Mouse (Mus musculus): ENCODE data around the gene Zgrf1. TPM values are rescaled to one million over a fixed set of nuclear protein-coding genes. Genes with fewer than 3 reads are reported as not detected.

Zgrf1 gene
- total RNA-seq, 2 experiments from 2014 or later, result 9.5 to 12.2 TPM

DNA sequence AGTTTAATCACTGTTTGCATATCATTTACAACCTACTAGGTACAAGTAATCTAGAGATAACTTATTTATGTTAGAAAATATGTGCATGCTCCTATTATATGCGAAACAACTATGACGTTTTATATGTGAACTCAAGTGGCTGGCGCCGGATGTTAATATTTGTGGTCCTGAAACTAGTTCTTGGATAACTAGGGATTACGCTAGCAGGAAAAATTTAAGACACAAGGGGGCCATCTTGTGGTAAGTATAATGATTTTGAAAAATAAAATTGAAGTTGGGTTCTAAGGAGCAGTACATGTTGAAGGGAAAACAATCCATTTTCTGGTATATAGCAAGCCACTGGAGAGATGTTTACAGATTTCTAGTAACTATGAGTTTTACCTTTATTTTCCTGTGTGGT, 1.4 kb downstream of the Zgrf1 start:
- no peak for ATAC-seq (ENCODE audit: poor library complexity, severe bottlenecking)

DNA sequence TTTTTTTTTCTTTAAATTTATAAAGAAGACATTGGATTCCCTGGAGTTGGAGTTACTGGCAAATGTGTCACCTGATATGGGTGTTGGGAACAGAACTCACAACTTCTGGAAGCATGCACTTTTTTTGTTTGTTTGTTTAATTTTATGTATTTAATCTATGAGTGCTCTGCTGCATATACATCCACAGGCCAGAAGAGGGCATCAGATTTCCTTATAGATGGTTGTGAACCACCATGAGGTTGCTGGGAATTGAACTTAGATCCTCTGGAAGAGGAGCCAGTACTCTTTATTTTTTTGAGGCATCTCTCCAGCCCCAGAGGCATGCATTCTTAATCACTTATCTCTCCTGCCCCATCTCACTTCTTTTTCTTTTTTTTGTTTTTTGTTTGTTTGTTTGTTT, 4.9 kb downstream of the Zgrf1 start:
- no peak for ATAC-seq (ENCODE audit: poor library complexity, severe bottlenecking)

DNA sequence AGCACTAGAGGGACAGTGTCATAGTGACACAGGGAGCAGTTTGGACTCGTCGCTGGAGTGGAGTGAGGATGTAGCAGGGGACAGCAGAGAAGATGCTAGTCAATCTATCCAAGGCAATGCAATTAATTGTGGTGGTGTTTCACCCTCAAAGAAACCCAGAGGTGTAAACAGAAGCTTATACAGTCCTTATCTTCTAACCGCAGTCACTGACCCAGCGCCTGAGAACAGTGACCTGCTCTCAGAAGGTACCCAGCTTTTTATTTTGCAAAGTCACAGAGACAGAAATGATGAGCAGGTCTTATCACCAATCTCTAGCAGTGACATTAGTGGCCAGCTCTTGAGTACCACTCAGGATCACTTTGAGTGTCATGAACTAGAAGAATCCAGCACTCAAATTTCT, 9.7 kb downstream of the Zgrf1 start:
- ATAC-seq (ENCODE audit: poor library complexity, severe bottlenecking), result no peak

DNA sequence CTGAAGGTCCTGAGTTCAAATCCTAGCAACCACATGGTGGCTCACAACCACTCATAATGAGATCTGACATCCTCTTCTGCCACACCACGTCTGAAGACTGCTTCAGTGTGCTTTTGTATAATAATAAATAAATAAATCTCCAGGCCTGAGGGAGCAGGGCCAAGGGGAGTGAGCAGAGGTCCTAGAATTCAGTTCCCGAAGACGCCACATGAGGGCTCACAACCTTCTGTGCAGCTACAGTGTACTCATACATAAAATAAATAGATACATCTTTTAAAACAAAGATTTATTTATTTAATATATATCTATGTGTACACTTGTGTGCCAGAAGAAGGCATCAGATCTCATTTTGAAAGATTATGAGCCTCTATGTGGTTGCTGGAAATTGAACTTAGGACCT, 11.8 kb downstream of the Zgrf1 start:
- ATAC-seq (ENCODE audit: poor library complexity, severe bottlenecking), result no peak

DNA sequence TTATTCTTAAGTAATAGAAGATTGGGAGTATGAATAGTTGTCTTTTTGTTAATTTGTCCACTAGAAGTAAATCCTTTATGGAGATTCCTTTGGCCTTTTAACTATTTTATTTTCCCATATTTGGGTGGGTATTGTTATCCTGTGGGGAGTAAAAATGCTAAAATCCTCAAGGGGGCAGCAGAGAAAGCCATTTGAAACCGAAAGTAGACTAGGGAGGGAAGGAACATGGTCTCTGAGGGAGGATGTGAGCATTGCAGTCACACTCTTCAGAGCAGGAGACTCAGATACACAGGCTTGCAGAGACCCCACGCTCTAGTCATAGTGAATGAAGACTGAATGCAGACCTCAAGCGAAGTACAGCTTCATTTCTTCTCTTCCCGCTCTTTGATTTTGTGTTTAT, 19.3 kb downstream of the Zgrf1 start:
- ATAC-seq (ENCODE audit: poor library complexity, severe bottlenecking), result peak; percentile 100

DNA sequence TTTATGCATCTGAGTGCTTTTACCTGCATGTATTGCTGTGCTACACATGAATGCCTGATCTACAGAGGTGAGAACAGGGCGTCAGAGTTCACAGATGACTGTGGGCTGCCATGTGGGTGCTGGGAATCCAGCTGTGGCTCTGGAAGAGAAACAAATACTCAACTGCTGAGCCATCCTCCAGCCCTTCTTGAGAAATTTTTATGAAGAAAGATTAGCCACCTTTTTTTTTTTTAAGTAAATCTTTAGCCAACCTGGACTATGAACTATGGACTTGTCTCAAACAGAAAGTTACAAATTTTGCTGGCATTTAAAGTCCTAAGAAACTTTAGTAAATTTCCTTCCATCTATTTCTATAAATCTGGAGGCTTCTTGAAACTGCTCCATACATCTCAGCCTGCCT, 43.8 kb downstream of the Zgrf1 start:
- ATAC-seq (ENCODE audit: poor library complexity, severe bottlenecking), result no peak

DNA sequence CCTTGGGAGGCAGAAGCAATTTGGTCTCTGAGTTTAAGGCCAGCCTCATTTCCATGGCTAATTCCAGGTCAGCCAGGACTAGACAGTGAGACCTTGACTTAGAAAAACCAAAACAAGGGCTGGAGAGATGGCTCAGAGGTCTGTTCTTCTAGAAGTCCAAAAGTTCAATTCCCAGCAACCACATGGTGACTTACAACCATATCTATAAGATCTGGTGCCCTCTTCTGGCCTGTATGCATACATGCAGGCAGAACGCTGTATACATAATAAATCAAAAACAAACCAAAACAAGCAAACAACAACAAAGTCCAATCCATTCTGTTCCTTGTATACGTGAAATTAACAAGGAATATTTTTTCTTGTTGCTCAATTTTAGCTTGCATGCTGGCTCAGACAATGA, 54.8 kb downstream of the Zgrf1 start:
- ATAC-seq (ENCODE audit: poor library complexity, severe bottlenecking), result peak; percentile 35; the same call in 1 of the 2 replicates

DNA sequence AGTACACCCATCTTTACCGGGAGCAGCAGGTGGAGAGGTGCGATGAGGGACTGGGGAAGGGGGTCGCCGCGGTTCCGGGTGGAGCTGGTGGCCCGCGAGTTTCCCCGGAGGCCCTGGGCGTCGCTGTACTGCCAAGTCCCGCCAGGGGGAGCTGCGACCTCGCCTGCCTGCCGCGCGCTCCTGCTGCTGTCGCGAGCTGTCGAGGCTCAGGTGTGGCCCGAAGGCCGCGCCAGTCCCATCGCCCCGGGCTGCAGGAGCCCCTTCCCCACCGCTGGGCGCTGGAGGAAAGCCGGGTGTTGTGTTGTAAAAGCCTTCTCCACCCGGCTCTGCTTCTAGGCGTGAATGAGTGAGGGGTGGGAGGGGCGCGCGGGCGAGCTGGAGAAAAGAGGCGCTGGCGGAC, 72.0 kb downstream of the Zgrf1 start:
- ATAC-seq (ENCODE audit: poor library complexity, severe bottlenecking), result peak; percentile 97

DNA sequence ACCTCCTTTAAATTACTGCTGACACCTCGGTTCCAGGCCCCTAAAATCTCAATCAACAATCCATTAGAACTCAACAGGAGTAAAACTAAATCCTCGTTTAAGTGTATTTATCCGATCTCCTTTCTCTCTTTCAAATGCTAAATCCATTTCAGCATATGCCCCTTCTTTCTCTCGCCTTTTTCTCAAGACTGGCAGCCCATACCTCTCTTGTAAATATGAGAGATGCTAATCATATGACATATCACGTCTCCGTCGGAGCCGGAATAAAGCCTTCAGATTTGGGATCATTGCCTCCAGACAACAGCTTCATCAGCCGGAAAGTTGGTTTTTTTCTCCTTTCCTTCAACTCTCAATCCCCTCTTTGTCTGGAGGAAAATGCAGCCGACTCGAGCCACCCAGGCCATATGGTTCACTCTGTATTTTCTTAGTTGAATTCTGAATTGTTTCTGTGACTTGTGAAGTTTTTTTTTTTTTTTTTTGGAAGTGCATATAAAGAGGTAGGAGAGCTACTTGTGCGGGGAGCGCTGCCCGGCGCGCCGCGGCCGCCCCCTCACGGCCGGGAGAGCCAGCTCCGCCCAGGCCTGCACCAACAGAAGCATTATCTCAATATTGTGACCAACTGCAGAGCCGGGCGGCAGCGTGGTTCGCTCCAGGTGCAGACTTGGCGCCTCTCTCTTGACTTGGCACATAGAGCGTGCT, 72.6 kb downstream of the Zgrf1 start:
- ATAC-seq (ENCODE audit: poor library complexity, severe bottlenecking), result peak; percentile 34; the same call in 1 of the 2 replicates

DNA sequence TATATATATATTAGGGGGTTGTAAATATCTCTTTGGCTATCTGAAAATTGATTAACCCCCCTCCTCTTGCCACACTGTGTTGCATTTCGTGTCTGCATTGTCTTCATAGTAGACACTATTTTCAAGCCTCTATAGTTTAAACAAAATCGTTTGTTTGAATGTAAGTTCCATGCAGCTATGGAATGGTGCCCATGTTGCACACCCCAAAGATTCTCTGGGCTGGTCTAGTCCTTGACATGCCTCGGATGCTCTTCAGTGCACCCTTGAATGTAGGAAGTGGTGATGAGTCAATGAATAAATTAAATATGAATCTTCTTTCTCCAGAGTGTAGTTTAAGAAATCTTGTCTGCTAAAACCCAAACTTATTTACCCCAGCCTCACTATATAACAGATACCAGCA, 73.2 kb downstream of the Zgrf1 start:
- no peak for ATAC-seq (ENCODE audit: poor library complexity, severe bottlenecking)

DNA sequence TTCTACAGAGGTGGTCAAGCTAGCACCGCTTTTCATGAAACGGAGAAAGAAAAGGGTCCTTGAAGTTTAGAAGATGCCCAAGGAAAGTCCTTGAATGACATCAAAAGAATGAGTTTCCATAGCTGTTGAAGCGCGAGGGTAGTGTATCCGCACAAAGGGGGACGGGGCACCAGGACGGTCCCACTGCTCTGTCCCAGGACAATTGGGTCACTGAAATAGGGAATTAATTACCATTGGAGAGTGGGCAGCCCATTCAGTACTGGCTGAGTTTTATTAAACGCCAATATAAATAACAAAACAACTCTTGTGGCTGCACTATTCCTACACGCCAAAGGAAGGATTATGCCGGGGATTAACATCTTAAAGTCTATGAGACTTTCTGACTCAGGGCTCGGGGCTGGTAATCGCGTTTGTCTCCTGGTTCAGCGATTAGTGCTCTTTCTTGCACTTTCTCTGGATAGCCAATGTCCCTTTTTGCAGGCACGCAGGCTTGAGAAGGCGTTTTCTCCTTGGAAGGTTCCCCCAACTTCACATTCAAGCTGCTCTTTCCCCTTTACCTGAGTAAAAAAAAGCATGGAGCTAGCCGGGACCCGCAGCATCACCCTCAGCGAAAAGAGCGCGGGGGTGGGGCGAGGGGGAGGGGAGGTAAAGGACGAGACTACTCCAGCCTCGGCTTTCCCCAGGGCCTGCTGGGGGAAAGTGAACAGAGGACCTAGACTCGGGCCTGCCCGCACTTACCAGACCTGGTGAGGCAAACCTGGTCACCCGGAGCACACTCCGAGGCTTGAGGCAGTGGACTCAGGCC, 74.1 kb downstream of the Zgrf1 start:
- ATAC-seq (ENCODE audit: poor library complexity, severe bottlenecking), result no peak

DNA sequence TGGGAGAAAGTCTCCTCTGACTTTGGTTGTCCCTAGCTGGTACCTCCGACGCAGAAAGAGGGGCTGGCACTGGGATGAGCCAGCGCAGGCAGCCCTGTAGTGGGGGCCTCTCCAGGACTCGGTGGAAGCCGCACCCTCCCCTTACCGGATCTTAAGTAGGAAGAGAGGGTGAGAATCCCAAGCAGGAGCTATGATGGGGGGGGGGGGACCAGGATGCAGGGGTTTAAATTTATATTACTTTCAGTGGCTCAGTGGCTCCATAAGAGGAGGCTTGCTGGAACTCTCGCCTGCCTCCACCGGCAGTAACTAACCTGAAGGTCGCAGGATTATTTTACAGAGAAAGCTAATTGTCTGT, 74.6 kb downstream of the Zgrf1 start:
- ATAC-seq (ENCODE audit: poor library complexity, severe bottlenecking), result no peak

DNA sequence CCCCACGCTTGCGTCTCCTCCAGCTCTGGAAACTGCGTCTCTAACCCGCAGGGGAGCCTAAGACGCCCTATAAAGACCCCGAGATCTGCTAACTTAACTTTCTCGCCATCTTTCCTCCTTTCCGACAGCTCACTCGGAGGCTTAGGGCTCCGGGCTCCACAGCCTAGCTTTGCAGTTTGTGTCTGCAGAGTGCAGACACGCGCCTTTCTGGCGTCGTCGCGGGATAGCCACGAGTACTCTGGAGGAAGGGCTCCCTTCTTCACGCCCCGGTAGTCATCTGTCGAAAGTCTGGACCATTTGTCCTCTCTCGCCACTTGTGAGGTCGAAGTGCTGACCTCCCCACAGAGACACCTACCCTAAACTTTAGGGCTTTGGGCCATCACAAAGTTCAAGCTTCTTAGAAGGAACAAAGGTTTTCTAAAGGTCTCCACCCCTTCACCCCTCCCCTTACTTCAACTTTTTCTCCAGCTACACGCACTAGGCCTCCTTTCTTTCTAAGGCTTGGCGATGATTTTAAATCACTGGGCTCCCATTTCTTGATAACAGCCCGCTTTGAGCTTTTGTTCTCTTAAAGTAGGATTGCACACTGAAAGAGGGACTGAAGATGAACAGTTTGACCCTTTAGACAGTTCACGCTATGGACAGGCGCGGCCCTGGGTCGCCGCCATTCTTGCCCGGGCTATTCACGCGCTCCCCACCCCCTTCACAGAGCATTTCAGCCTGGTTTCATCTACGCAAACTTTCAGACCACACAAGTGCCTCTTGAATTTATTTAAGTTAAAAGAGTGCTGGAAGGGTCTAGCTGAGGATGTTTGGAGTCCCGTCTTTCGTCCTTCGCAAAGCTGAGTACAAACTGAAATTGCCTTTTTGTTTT, 75.3 kb downstream of the Zgrf1 start:
- ATAC-seq (ENCODE audit: poor library complexity, severe bottlenecking), result no peak

DNA sequence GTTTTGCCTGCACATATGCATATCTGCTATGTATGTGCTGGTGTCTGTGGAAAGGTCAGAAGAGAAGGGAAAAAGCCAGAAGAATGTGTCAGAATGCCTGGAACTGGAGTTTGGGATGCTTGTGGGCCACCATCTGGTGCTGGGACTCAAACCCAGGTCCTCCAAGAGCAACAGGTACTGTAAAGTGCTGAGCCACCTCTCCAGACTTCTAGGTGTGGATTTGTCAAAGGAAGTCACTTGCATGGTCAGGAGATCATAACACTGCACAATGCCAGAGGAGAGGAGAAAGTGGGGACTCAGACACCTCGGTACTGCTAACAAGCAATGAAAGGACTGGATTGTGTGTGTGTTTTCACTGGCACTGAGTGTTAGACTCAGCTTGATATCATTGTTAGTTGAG, 76.9 kb downstream of the Zgrf1 start:
- no peak for ATAC-seq (ENCODE audit: poor library complexity, severe bottlenecking)

DNA sequence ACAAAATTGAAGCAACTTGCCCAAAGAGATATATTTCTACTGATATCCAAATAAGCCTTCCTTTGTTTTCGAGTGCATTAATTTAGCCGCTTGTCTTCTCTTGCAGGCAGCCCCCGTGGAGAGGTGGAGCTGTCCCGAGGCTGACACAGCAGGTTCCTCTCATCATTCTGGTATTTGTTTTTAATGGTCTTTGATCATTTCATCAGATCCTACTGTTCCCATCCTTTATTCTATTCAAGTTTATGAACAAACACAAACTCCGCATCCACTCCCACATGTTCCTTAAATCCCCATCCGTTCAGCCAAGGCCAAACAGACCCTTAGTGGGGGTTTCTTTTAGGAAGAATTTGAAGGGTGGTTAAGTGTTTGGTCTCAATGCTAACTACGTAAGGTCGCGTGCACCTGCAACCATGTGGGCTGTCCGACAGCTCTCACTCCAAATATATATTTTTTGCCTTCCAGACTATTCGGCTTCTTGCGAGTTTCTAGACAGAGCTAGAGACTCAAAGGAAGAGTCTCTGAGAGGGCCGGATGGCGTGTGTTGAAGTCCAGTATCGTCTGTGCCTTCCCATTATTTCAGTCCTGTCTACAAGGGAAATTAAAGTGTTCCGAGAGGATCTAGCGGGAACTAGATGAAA, 77.6 kb downstream of the Zgrf1 start:
- no peak for ATAC-seq (ENCODE audit: poor library complexity, severe bottlenecking)

DNA sequence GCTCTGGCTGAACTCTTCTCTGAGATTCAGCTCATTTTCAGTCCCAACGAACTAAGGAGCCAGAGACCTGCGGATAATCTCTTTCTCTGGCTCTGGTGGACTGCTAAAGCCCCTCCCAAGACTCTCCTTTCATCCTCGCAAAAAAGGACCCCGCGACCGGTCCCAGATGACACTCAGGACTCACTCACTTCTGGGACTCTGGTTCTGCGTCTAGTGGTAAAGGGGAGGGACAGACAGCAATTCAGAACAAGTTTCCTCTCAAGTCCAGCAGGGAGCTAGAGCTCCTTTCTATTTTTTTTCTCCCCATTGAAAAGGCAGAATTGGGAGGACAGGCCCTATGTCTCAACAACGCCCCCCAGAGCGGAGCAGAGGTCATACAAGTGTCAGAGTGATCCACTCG, 78.3 kb downstream of the Zgrf1 start:
- ATAC-seq (ENCODE audit: poor library complexity, severe bottlenecking), result no peak

DNA sequence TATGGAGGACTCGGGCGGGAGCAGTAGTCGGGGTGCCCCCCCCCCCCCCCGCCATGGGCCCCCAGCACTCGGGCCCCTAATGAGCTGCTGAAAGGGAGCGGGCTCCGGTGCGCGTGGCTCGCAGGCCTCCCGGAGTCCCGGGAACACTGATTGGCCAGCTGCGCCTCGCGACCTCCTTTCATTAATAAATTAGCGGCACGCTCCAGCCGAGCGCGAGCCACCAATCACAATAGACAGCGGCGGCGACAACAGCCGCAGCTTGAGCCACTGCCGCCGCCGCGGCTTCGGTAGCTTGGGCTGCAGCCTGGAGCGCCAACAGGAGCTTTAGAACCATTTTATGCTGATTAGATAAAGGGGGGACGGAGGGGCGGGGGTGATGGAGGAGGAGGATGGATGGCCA, 79.2 kb downstream of the Zgrf1 start:
- ATAC-seq (ENCODE audit: poor library complexity, severe bottlenecking), result no peak

DNA sequence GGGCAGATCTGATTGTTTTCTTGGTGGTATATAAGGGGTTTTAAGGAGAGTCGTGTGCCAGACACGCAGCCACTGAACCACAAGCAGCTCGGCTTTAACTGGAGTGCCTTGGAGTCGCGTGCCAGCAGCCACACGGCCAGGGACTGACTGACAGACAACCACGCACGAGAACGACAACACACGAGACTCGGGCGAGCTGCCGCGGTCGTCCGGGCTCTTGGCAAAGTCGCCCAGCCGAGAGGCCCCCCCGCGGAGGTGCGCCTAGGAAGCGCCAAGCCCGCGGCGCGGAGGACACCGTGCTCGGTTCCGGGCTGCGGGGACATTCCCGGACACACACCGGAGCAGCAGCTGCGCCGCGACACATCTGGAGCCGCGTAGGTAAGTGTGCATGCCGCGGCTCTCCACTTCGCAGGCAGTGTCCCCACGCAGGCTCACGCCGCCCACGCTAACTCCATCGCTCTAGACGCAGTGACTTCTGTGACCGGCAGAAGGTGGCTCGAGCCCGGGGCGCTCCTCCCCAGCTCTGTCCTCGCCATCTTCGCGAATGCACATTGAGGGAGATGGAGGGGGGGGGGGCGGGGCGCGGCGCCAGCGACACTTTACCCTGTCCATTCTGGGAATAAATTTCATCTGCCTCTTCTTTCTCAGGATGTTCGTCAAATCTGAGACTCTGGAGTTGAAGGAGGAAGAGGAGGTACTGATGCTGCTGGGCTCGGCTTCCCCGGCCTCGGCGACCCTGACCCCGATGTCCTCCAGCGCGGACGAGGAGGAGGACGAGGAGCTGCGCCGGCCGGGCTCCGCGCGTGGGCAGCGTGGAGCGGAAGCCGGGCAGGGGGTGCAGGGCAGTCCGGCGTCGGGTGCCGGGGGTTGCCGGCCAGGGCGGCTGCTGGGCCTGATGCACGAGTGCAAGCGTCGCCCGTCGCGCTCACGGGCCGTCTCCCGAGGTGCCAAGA, 80.1 kb downstream of the Zgrf1 start, which contains the start of gene Neurog2:
Gene Neurog2 (plus strand): TSS at position 56 of the 953 bp plus-strand sequence.
- ATAC-seq (ENCODE audit: poor library complexity, severe bottlenecking), result peak; percentile 26; the same call in 1 of the 2 replicates

DNA sequence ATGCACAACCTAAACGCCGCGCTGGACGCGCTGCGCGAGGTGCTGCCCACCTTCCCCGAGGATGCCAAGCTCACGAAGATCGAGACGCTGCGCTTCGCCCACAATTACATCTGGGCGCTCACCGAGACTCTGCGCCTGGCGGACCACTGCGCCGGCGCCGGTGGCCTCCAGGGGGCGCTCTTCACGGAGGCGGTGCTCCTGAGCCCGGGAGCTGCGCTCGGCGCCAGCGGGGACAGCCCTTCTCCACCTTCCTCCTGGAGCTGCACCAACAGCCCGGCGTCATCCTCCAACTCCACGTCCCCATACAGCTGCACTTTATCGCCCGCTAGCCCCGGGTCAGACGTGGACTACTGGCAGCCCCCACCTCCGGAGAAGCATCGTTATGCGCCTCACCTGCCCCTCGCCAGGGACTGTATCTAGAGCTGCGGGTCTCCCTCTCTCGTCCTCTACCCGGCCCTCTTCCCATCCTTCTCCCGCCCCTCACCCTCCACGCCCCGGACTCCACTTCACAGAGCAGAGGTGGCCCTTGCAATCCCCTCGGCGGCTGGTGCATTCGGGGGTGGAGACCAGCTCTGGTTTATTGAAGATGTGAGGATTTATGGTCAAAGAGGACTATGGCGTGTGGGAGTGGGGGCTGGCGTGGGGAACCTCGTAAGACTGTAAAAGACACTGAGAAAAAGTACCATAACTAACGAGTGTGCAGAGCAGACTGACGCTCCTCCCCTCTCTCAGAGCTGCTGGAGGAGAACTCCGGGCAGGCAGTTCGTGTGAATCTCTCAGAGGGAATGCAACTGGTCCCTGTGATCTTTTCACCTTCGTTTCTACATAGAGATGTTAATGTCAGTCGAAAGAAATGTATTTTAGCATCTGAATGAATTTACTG, 81.1 kb downstream of the Zgrf1 start:
- ATAC-seq (ENCODE audit: poor library complexity, severe bottlenecking), result peak; percentile 89

Measured in megakaryocyte, adult 5-6 weeks (primary cell).